Mouse (Mus musculus): ENCODE measurements around the gene Mpv17. TPM values are rescaled to one million over a fixed set of nuclear protein-coding genes. Genes with fewer than 3 reads are reported as not detected.
A peak's percentile ranks its signal among the peaks of the same experiment; 100 is the strongest.

The Mpv17 gene
- polyA plus RNA-seq, 1 experiment from 2014 or later: 79.3 TPM

- 1% methylated on average over 49 of the region's 54 CpGs for WGBS
- peak; percentile 60; the same call in 1 of the 2 replicates for ATAC-seq (ENCODE audit: low FRiP score, low TSS enrichment)
- Histone ChIP-seq H3K9me3 (ENCODE audit: low read length) (no peaks in the 10 kb centered on the region), H3K9ac (replicated peaks; ENCODE audit: low read length) (peak overlapping the region; percentile 47), H3K4me1 (ENCODE audit: insufficient read depth, low read length) (peaks cover 27% of the 10 kb centered on the region), H3K36me3 (ENCODE audit: insufficient read depth, low read length) (no peaks in the 10 kb centered on the region), H3K27ac (ENCODE audit: low read length) (no peak overlapping the region), H3K4me2 (replicated peaks; ENCODE audit: low read depth, low read length) (peak overlapping the region; percentile 57), H3K27me3 (ENCODE audit: insufficient read depth, low read length) (peaks cover 76% of the 10 kb centered on the region), H3K4me3 (ENCODE audit: low read length) (peak overlapping the region; percentile 47)
Observed at GRCm38 (mm10) chr5:31093151-31094041, 60.7 kb downstream of the Mpv17 start.

DNA sequence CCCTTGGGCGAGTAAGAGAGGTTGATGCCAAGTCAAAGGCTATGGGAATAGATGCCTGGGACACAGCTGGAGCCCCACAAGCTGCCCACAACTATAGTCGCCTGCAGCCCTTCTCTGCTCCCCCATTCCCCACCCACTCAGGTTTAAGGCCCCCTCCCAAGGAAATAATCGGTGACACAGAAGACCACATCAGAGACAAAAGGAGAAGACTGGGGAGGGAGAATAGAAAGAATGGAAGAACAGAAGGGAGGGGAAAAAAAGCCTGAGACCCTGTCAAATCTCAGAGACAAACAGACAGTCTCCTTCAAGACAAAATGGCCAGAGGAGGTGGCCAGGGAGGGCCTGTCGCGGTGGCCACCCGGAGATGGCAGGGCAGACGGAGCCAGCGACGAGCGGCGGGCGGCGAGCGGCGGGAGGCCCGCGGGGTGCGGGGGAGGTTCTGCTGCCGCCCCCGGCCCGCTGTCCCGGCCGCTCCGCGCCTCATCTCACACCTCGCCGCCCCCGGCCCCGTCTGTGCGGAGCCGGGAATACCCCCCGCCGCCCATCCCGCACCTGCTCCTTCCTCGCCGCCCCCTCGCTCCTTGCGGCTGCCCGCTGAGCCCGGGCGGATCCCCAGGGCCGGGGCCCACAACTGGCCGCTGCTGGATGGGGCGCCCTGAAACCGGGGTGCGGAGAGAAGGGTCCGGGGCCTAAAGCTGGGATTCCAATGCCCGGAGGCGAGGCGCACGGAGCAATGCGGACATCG lies 61.6 kb downstream of the Mpv17 start:
- H3K9me3 ChIP-seq (ENCODE audit: low read length): no peaks in the 10 kb centered on the region
- peak overlapping the region; percentile 47 for H3K9ac ChIP-seq (replicated peaks; ENCODE audit: low read length)
- H3K27me3 ChIP-seq (ENCODE audit: insufficient read depth, low read length): peaks cover 75% of the 10 kb centered on the region
- H3K4me3 ChIP-seq (ENCODE audit: low read length): peak overlapping the region; percentile 47
- WGBS: 2% methylated on average over 35 of the region's 53 CpGs
- no peak for ATAC-seq (ENCODE audit: low FRiP score, low TSS enrichment)
- no peak overlapping the region for H3K27ac ChIP-seq (ENCODE audit: low read length)
- no peaks in the 10 kb centered on the region for H3K36me3 ChIP-seq (ENCODE audit: insufficient read depth, low read length)
- peaks cover 27% of the 10 kb centered on the region for H3K4me1 ChIP-seq (ENCODE audit: insufficient read depth, low read length)
- H3K4me2 ChIP-seq (replicated peaks; ENCODE audit: low read depth, low read length): peak overlapping the region; percentile 57

Other genes with a start within 250 kb of the Mpv17 start
- gene Ost4, start 246.5 kb downstream of the Mpv17 start, polyA plus RNA-seq (2015; fragmentation: Nextera tagmentation; extraction: Ambion mirVana): 457 and 467 TPM in 2 replicates
- gene Emilin1, start 240.8 kb downstream of the Mpv17 start, polyA plus RNA-seq (2015; fragmentation: Nextera tagmentation; extraction: Ambion mirVana): 335 and 366 TPM in 2 replicates
- 38.8 and 41.4 TPM in 2 replicates for gene Khk, start 232.8 kb downstream of the Mpv17 start, polyA plus RNA-seq (2015; fragmentation: Nextera tagmentation; extraction: Ambion mirVana)
- gene Cgref1, start 208.7 kb downstream of the Mpv17 start, polyA plus RNA-seq (2015; fragmentation: Nextera tagmentation; extraction: Ambion mirVana): 17.9 and 20.3 TPM in 2 replicates
- gene Preb, start 193.9 kb downstream of the Mpv17 start, polyA plus RNA-seq (2015; fragmentation: Nextera tagmentation; extraction: Ambion mirVana): 172 TPM in 2 replicates
- gene Tcf23, start 185.6 kb downstream of the Mpv17 start, polyA plus RNA-seq (2015; fragmentation: Nextera tagmentation; extraction: Ambion mirVana): 1.9 and 2.2 TPM in 2 replicates
- gene Atraid, start 105.9 kb downstream of the Mpv17 start, polyA plus RNA-seq (2015; fragmentation: Nextera tagmentation; extraction: Ambion mirVana): 158 and 163 TPM in 2 replicates
- 14.6 and 14.7 TPM in 2 replicates for gene Slc5a6, start 105.3 kb downstream of the Mpv17 start, polyA plus RNA-seq (2015; fragmentation: Nextera tagmentation; extraction: Ambion mirVana)
- 36.0 and 38.7 TPM in 2 replicates for gene Cad, start 99.5 kb downstream of the Mpv17 start, polyA plus RNA-seq (2015; fragmentation: Nextera tagmentation; extraction: Ambion mirVana)
- gene Dnajc5g, start 48.0 kb downstream of the Mpv17 start, polyA plus RNA-seq (2015; fragmentation: Nextera tagmentation; extraction: Ambion mirVana): not detected in 2 replicates
- gene Slc30a3, start 46.0 kb downstream of the Mpv17 start, polyA plus RNA-seq (2015; fragmentation: Nextera tagmentation; extraction: Ambion mirVana): 3.4 and 4.5 TPM in 2 replicates
- gene Trim54, start 37.5 kb downstream of the Mpv17 start, polyA plus RNA-seq (2015; fragmentation: Nextera tagmentation; extraction: Ambion mirVana): 0.19 and 0.28 TPM in 2 replicates
- not detected in 2 replicates for gene Ucn, start 15.4 kb downstream of the Mpv17 start, polyA plus RNA-seq (2015; fragmentation: Nextera tagmentation; extraction: Ambion mirVana)
- 1.9 and 2.1 TPM in 2 replicates for gene Gm29609, start 25.7 kb upstream of the Mpv17 start, polyA plus RNA-seq (2015; fragmentation: Nextera tagmentation; extraction: Ambion mirVana)
- 82.8 and 99.0 TPM in 2 replicates for gene Gtf3c2, start 25.9 kb upstream of the Mpv17 start, polyA plus RNA-seq (2015; fragmentation: Nextera tagmentation; extraction: Ambion mirVana)
- gene Snx17, start 39.0 kb upstream of the Mpv17 start, polyA plus RNA-seq (2015; fragmentation: Nextera tagmentation; extraction: Ambion mirVana): 151 and 165 TPM in 2 replicates
- 76.1 and 81.5 TPM in 2 replicates for gene Eif2b4, start 39.2 kb upstream of the Mpv17 start, polyA plus RNA-seq (2015; fragmentation: Nextera tagmentation; extraction: Ambion mirVana)
- 9.9 and 10.9 TPM in 2 replicates for gene Zfp513, start 48.1 kb upstream of the Mpv17 start, polyA plus RNA-seq (2015; fragmentation: Nextera tagmentation; extraction: Ambion mirVana)
- 138 and 139 TPM in 2 replicates for gene Ppm1g, start 66.4 kb upstream of the Mpv17 start, polyA plus RNA-seq (2015; fragmentation: Nextera tagmentation; extraction: Ambion mirVana)
- 179 and 182 TPM in 2 replicates for gene Nrbp1, start 86.6 kb upstream of the Mpv17 start, polyA plus RNA-seq (2015; fragmentation: Nextera tagmentation; extraction: Ambion mirVana)
- 0.52 TPM in 1 of 2 replicates, not detected in the other for gene Gm9970, start 87.0 kb upstream of the Mpv17 start, polyA plus RNA-seq (2015; fragmentation: Nextera tagmentation; extraction: Ambion mirVana)
- gene Krtcap3, start 97.4 kb upstream of the Mpv17 start, polyA plus RNA-seq (2015; fragmentation: Nextera tagmentation; extraction: Ambion mirVana): 22.9 and 26.8 TPM in 2 replicates
- gene Ift172, start 136.9 kb upstream of the Mpv17 start, polyA plus RNA-seq (2015; fragmentation: Nextera tagmentation; extraction: Ambion mirVana): 39.7 and 40.6 TPM in 2 replicates
- 42.5 and 46.1 TPM in 2 replicates for gene Fndc4, start 141.8 kb upstream of the Mpv17 start, polyA plus RNA-seq (2015; fragmentation: Nextera tagmentation; extraction: Ambion mirVana)
- gene Gckr, start 143.2 kb upstream of the Mpv17 start, polyA plus RNA-seq (2015; fragmentation: Nextera tagmentation; extraction: Ambion mirVana): 0.24 and 0.45 TPM in 2 replicates

All from kidney, embryonic 16.5 days (tissue).